Mouse (Mus musculus) MEL (cell line): Measurements from ENCODE around the gene Krt26.

Source experiments
- CTCF ChIP-seq, 3 experiments: IDR thresholded peaks in 2 of 3; conservative IDR thresholded peaks in 1 of 3; 2 replicates each; pipeline ENCODE4 v1.5.1; 2011 to 2012; ENCODE audit warnings: low read length in 3 of 3, low read depth in 2 of 3, mild to moderate bottlenecking in 2 of 3, improper control_type of control experiment in 1 of 3, inconsistent platforms in 1 of 3, mixed read lengths in 1 of 3, moderate library complexity in 1 of 3; ENCODE audit not compliant: control insufficient read depth in 1 of 3, insufficient read depth in 1 of 3, poor library complexity in 1 of 3, severe bottlenecking in 1 of 3
- EP300 ChIP-seq, 2 experiments: IDR thresholded peaks; 2 replicates each; pipeline ENCODE4 v1.6.1; 2011; ENCODE audit warnings: improper control_type of control experiment in 2 of 2, low read length in 2 of 2, low read depth in 1 of 2, mild to moderate bottlenecking in 1 of 2
- GABPA ChIP-seq: IDR thresholded peaks from 2 replicates; pipeline ENCODE4 v1.6.1; 2012; ENCODE audit warnings: low read depth, mild to moderate bottlenecking, inconsistent platforms, low read length, improper control_type of control experiment, moderate library complexity
- HCFC1 ChIP-seq: IDR thresholded peaks from 2 replicates; pipeline ENCODE4 v1.6.1; 2012; ENCODE audit warnings: low read depth, mild to moderate bottlenecking, inconsistent platforms, low read length, improper control_type of control experiment, moderate library complexity
- MAX ChIP-seq: IDR thresholded peaks from 2 replicates; pipeline ENCODE4 v1.6.1; 2011; ENCODE audit warnings: low read length, improper control_type of control experiment
- MXI1 ChIP-seq: IDR thresholded peaks from 2 replicates; pipeline ENCODE4 v1.6.1; 2011; ENCODE audit warnings: mild to moderate bottlenecking, low read depth, low read length, improper control_type of control experiment
- MYB ChIP-seq: IDR thresholded peaks from 2 replicates; pipeline ENCODE4 v1.6.1; 2011; ENCODE audit warnings: mild to moderate bottlenecking, low read depth, low read length, improper control_type of control experiment
- POLR2AphosphoS5 ChIP-seq: IDR thresholded peaks from 2 replicates; pipeline ENCODE4 v1.6.1; 2012; ENCODE audit warnings: low read depth, borderline replicate concordance, mild to moderate bottlenecking, inconsistent platforms, low read length, moderate library complexity, mixed read lengths
- RAD21 ChIP-seq: IDR thresholded peaks from 2 replicates; pipeline ENCODE4 v1.6.1; 2011; ENCODE audit warnings: mild to moderate bottlenecking, low read depth, low read length, improper control_type of control experiment
- SMC3 ChIP-seq: IDR thresholded peaks from 2 replicates; pipeline ENCODE4 v1.6.1; 2011; ENCODE audit warnings: low read depth, low read length, improper control_type of control experiment
- TBP ChIP-seq: IDR thresholded peaks from 2 replicates; pipeline ENCODE4 v1.8.0; 2011; ENCODE audit warnings: low read depth, low read length, improper control_type of control experiment
- USF2 ChIP-seq, 2 experiments: IDR thresholded peaks; 2 replicates each; pipeline ENCODE4 v1.6.1; 2011 to 2012; ENCODE audit warnings: improper control_type of control experiment in 2 of 2, low read length in 2 of 2, borderline replicate concordance in 1 of 2, inconsistent platforms in 1 of 2, low read depth in 1 of 2, mild to moderate bottlenecking in 1 of 2; ENCODE audit not compliant: insufficient read depth in 1 of 2
- ZKSCAN1 ChIP-seq: IDR thresholded peaks from 2 replicates; pipeline ENCODE4 v1.6.1; 2012; ENCODE audit warnings: low read depth, mild to moderate bottlenecking, inconsistent platforms, low read length, improper control_type of control experiment, moderate library complexity
- ZNF384 ChIP-seq: IDR thresholded peaks from 2 replicates; pipeline ENCODE4 v1.6.1; 2012; ENCODE audit warnings: low read depth, mild to moderate bottlenecking, inconsistent platforms, low read length, improper control_type of control experiment

DNA sequence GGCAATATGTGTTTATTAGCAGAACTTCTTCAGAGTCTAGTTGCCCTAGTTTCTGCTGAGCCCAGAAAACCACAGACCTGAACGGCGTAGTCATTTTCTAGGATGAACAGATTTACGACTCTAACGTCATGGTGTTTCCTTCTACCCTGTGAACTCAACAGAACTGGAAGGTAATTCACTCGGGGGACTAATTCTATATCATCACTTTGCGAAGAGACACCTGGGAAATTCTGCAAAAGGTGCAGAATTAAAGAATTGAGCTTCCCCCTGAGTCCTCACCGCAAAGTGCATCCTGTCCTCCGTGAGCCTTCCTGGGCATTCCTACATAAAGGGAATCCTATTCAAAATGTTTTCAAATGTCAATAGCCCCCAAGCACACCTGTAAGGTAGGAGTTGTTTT, 23.7 kb upstream of the Krt26 start:
- TF ChIP-seq POLR2AphosphoS5 (no peak), USF2 (IDR thresholded peaks at IDR 0.05; ENCODE audit: borderline replicate concordance in 1 of 2, insufficient read depth in 1 of 2, low read depth in 1 of 2, low read length in 2 of 2) (no peak), ZNF384 (no peak), RAD21 (no peak), HCFC1 (no peak), ZKSCAN1 (no peak), MXI1 (no peak), EP300 (IDR thresholded peaks at IDR 0.05; ENCODE audit: low read depth in 1 of 2, low read length in 2 of 2) (no peak), CTCF (IDR thresholded peaks at IDR 0.05 in 2 of 3, conservative IDR thresholded peaks at IDR 0.05 in 1 of 3; ENCODE audit: control insufficient read depth in 1 of 3, insufficient read depth in 1 of 3, low read depth in 2 of 3, low read length in 3 of 3, poor library complexity in 1 of 3, severe bottlenecking in 1 of 3) (no peak), TBP (no peak), SMC3 (no peak), MYB (no peak), MAX (no peak), GABPA (no peak)
